In genomic region chr8:65053968-65054367, GRCm38 (mm10) we compare ENCODE assay signal across 29 mouse cellular contexts. TPM values are rescaled to one million over a fixed set of nuclear protein-coding genes. Genes with fewer than 3 reads are reported as not detected.
DNase-seq lines count a peak whose midpoint lies in the region; ATAC-seq and TF ChIP-seq lines count a peak whose summit lies in the region.
"Had no signal": no experiment of that assay in that cellular context is flagged by ENCODE, and none has a peak within 500 bp of the region (broad histone marks: within the 10 kb centered on the region; RNA-seq: fewer than 3 reads in every experiment).

No protein-coding gene starts in this region.

- no peaks in the 10 kb centered on the region for H3K9me3 ChIP-seq in ES-E14 (ENCODE audit: control insufficient read depth, insufficient read depth, low read depth, low read length)
- H3K9me3 ChIP-seq in liver, embryonic 12.5 days (replicated peaks), result no peaks in the 10 kb centered on the region
- H3K9me3 ChIP-seq: hindbrain, embryonic 10.5 days; liver, embryonic 13.5 days; lung, embryonic 15.5 days; midbrain, embryonic 12.5 days; neural tube, embryonic 13.5 days had no signal

- H3K27ac ChIP-seq in ES-E14 (ENCODE audit: insufficient read depth, low read depth, low read length, poor library complexity, severe bottlenecking), result no peak overlapping the region
- H3K27ac ChIP-seq in liver, embryonic 12.5 days, result no peak overlapping the region
- H3K27ac ChIP-seq: hindbrain, embryonic 10.5 days; liver, embryonic 13.5 days; lung, embryonic 15.5 days; midbrain, embryonic 12.5 days; neural tube, embryonic 13.5 days had no signal

- intact Hi-C loops in heart, postnatal 10 days (cut with DNase I), result no loop called here

- peak; percentile 66 for DNase-seq in heart, adult 11 months
- DNase-seq in heart, postnatal 10 days, result no peak
- DNase-seq in ES-E14 (ENCODE audit: low read depth, low spot score), result no peak
- DNase-seq in forelimb bud, embryonic 11.5 days (ENCODE audit: low read depth, low spot score), result peak; percentile 85
- DNase-seq in mesoderm, embryonic 11.5 days (ENCODE audit: low read depth, low spot score), result peak; percentile 44
- no peak for DNase-seq in lung, adult 18-20 months
- DNase-seq: adrenal gland, adult 8-10 months; cerebellum, adult 8-10 months; gastrocnemius, postnatal 14 days; kidney, adult 9 months; layer of hippocampus, postnatal 36 days; liver, embryonic 13.5 days; lung, postnatal 4 days; right cerebral cortex, postnatal 14 days; spleen, adult 18-20 months; thymus, postnatal 25 days had no signal

- H3K4me1 ChIP-seq in ES-E14 (ENCODE audit: control insufficient read depth in 2 of 2, insufficient read depth in 2 of 2, low read length in 2 of 2, poor library complexity in 1 of 2), result peaks cover 3 to 13% of the 10 kb centered on the region in 2 experiments
- no peaks in the 10 kb centered on the region for H3K4me1 ChIP-seq in liver, embryonic 12.5 days
- H3K4me1 ChIP-seq: hindbrain, embryonic 10.5 days; liver, embryonic 13.5 days; lung, embryonic 15.5 days; midbrain, embryonic 12.5 days had no signal

- no peak for ATAC-seq in liver, embryonic 12.5 days
- ATAC-seq: forebrain, embryonic 14.5 days; inflammation-experienced regulatory T-cells, adult 6 months had no signal

- no peaks in the 10 kb centered on the region for H3K27me3 ChIP-seq in liver, embryonic 12.5 days (replicated peaks)
- H3K27me3 ChIP-seq: CH12.LX; liver, embryonic 13.5 days; lung, embryonic 15.5 days; midbrain, embryonic 12.5 days; neural tube, embryonic 13.5 days had no signal

- H3K4me3 ChIP-seq in ES-E14 (ENCODE audit: insufficient read depth in 1 of 2, low read depth in 1 of 2, low read length in 2 of 2, poor library complexity in 1 of 2, severe bottlenecking in 1 of 2), result no peak overlapping the region
- no peak overlapping the region for H3K4me3 ChIP-seq in liver, embryonic 12.5 days
- H3K4me3 ChIP-seq: erythroblast, embryonic 14.5 days; hindbrain, embryonic 10.5 days; liver, embryonic 13.5 days; lung, embryonic 15.5 days; midbrain, embryonic 12.5 days; neural tube, embryonic 13.5 days had no signal

- H3K9ac ChIP-seq in ES-E14 (ENCODE audit: insufficient read depth, low read depth, low read length, poor library complexity, severe bottlenecking), result no peak overlapping the region
- no peak overlapping the region for H3K9ac ChIP-seq in liver, embryonic 12.5 days
- H3K9ac ChIP-seq: liver, embryonic 13.5 days; lung, embryonic 15.5 days; midbrain, embryonic 12.5 days; neural tube, embryonic 13.5 days had no signal

- no peak overlapping the region for H3K4me2 ChIP-seq in liver, embryonic 12.5 days
- H3K4me2 ChIP-seq: liver, embryonic 13.5 days; lung, embryonic 15.5 days; midbrain, embryonic 12.5 days; neural tube, embryonic 13.5 days had no signal

- H3K36me3 ChIP-seq in ES-E14 (ENCODE audit: control insufficient read depth, insufficient read depth, low read length, poor library complexity, severe bottlenecking), result no peaks in the 10 kb centered on the region
- H3K36me3 ChIP-seq in liver, embryonic 12.5 days, result no peaks in the 10 kb centered on the region
- H3K36me3 ChIP-seq: hindbrain, embryonic 10.5 days; liver, embryonic 13.5 days; lung, embryonic 15.5 days; midbrain, embryonic 12.5 days; neural tube, embryonic 13.5 days had no signal

- in situ Hi-C loops in ES-E14 (cut with MboI; ENCODE audit: low sequenced_read_pairs in 2 of 2, unreplicated experiment in 2 of 2), result no loop called here

- 65% methylated on average over 5 of the region's 5 CpGs for WGBS in liver, embryonic 12.5 days (ENCODE audit: insufficient replicate concordance)

TF ChIP-seq in ES-E14, 5 proteins besides CTCF, POLR2A, EP300 and RAD21:
- TF ChIP-seq MAFK (IDR thresholded peaks at IDR 0.05; ENCODE audit: insufficient read depth, low read depth, low read length), result peak; percentile 65
- no peak for TF ChIP-seq ZNF384 (IDR thresholded peaks at IDR 0.05; ENCODE audit: low read depth, low read length)
- no peak for TF ChIP-seq ZC3H11A (IDR thresholded peaks at IDR 0.05; ENCODE audit: borderline replicate concordance, low read depth, low read length)

RNA-seq across cellular contexts. Expression of gene Apela, which starts 16.8 kb away (rescaled TPM):
- total RNA-seq in heart, postnatal 10 days (2021), result under 1 TPM; 0.35 to 0.45 TPM
- 12.7 and 22.8 TPM in 2 replicates for total RNA-seq in ES-E14 (2012; rRNA removed)
- 0.74 and 0.88 TPM in 2 replicates for polyA plus RNA-seq in liver, embryonic 12.5 days (2016; fragmentation: Nextera tagmentation; extraction: Ambion mirVana)
- total RNA-seq: adrenal gland, adult 8-10 months; CH12.LX; gastrocnemius, postnatal 14 days; layer of hippocampus, postnatal 36 days; left cerebral cortex, postnatal 25 days; monocyte, adult 5-6 weeks had no signal
- polyA plus RNA-seq: erythroblast, embryonic 14.5 days; inflammation-experienced regulatory T-cells, adult 6 months; large intestine, adult 2 months had no signal

RNA-seq across cellular contexts. Expression of gene Gm10663, which starts 20.9 kb away (rescaled TPM):
- not detected for total RNA-seq in heart, postnatal 10 days (2021)
- not detected in 2 replicates for total RNA-seq in ES-E14 (2012; rRNA removed)
- polyA plus RNA-seq in liver, embryonic 12.5 days (2016; fragmentation: Nextera tagmentation; extraction: Ambion mirVana), result not detected in 2 replicates
- total RNA-seq: adrenal gland, adult 8-10 months; CH12.LX; gastrocnemius, postnatal 14 days; layer of hippocampus, postnatal 36 days; left cerebral cortex, postnatal 25 days; monocyte, adult 5-6 weeks had no signal
- polyA plus RNA-seq: erythroblast, embryonic 14.5 days; forebrain, embryonic 14.5 days; heart, embryonic 16.5 days; hindbrain, embryonic 10.5 days; inflammation-experienced regulatory T-cells, adult 6 months; large intestine, adult 2 months; liver, embryonic 13.5 days; lung, embryonic 15.5 days; midbrain, embryonic 12.5 days; neural tube, embryonic 13.5 days had no signal

RNA-seq across cellular contexts. Expression of gene Trim60, which starts 35.6 kb away (rescaled TPM):
- not detected for total RNA-seq in heart, postnatal 10 days (2021)
- total RNA-seq in ES-E14 (2012; rRNA removed), result not detected in 2 replicates
- not detected in 2 replicates for polyA plus RNA-seq in liver, embryonic 12.5 days (2016; fragmentation: Nextera tagmentation; extraction: Ambion mirVana)
- total RNA-seq: adrenal gland, adult 8-10 months; CH12.LX; gastrocnemius, postnatal 14 days; layer of hippocampus, postnatal 36 days; left cerebral cortex, postnatal 25 days; monocyte, adult 5-6 weeks had no signal
- polyA plus RNA-seq: forebrain, embryonic 14.5 days; heart, embryonic 16.5 days; hindbrain, embryonic 10.5 days; inflammation-experienced regulatory T-cells, adult 6 months; large intestine, adult 2 months; liver, embryonic 13.5 days; lung, embryonic 15.5 days; midbrain, embryonic 12.5 days; neural tube, embryonic 13.5 days had no signal

RNA-seq across cellular contexts. Expression of gene Trim61, which starts 35.6 kb away (rescaled TPM):
- total RNA-seq in heart, postnatal 10 days (2021), result not detected
- 0.09 TPM in 1 of 2 replicates, not detected in the other for total RNA-seq in ES-E14 (2012; rRNA removed)
- polyA plus RNA-seq in liver, embryonic 12.5 days (2016; fragmentation: Nextera tagmentation; extraction: Ambion mirVana), result not detected in 2 replicates
- total RNA-seq: adrenal gland, adult 8-10 months; CH12.LX; gastrocnemius, postnatal 14 days; layer of hippocampus, postnatal 36 days; left cerebral cortex, postnatal 25 days; monocyte, adult 5-6 weeks had no signal
- polyA plus RNA-seq: erythroblast, embryonic 14.5 days; forebrain, embryonic 14.5 days; hindbrain, embryonic 10.5 days; inflammation-experienced regulatory T-cells, adult 6 months; large intestine, adult 2 months; liver, embryonic 13.5 days; lung, embryonic 15.5 days; midbrain, embryonic 12.5 days; neural tube, embryonic 13.5 days had no signal

Comparison
In these comparisons a context has a peak if more than half of its experiments do, and no peak if none do; other contexts are left out.
1. DNase-seq: peak in heart, adult 11 months (single experiment), forelimb bud, embryonic 11.5 days (single experiment) and mesoderm, embryonic 11.5 days (single experiment); none in heart, postnatal 10 days (0 of 2), ES-E14 (single experiment) and lung, adult 18-20 months (0 of 2).